Mouse (Mus musculus): ENCODE results near the gene Klc2. TPM values are rescaled to one million over a fixed set of nuclear protein-coding genes. Genes with fewer than 3 reads are reported as not detected.
"Not testable (repeated sequence)": the region's sequence is repeated elsewhere in the genome, so short reads cannot be mapped to it uniquely, and the experiment has no call there.

Gene Klc2
- polyA plus RNA-seq, 1 experiment, result 0.52 TPM

DNA sequence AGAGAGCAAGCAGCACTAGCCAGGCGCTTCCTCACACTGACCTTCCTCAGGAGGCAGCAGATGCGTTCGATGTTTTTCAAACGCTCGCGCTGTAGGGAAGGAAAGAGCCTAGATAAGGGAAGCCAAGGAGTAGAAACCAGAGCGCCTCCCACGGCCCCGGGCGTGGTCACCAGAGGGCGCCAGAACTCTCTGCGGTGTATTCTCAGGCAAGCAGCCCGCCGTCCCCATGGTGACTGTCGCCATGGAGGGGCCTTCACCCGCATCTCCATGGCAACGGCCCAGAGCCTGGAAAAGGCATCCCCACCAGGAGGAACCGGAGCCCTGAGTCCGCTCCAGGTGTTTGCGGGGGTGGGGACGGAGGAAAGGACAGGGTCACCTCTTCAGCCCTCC lies 24.1 kb downstream of the Klc2 start:
- Histone ChIP-seq H3K36me3 (ENCODE audit: control insufficient read depth) (peaks cover 41% of the 10 kb centered on the region), H3K27me3 (ENCODE audit: control insufficient read depth) (peaks cover 35% of the 10 kb centered on the region), H3K4me1 (ENCODE audit: control insufficient read depth) (peaks cover 47% of the 10 kb centered on the region), H3K9me3 (ENCODE audit: control insufficient read depth, low read length) (no peaks in the 10 kb centered on the region), H3K4me3 (replicated peaks) (no peak overlapping the region)
- TF ChIP-seq GATA1 (IDR thresholded peaks at IDR 0.05; ENCODE audit: low read length) (no peak; the same call in 1 of the 2 replicates), TAL1 (IDR thresholded peaks at IDR 0.05; ENCODE audit: low read length) (no peak)

DNA sequence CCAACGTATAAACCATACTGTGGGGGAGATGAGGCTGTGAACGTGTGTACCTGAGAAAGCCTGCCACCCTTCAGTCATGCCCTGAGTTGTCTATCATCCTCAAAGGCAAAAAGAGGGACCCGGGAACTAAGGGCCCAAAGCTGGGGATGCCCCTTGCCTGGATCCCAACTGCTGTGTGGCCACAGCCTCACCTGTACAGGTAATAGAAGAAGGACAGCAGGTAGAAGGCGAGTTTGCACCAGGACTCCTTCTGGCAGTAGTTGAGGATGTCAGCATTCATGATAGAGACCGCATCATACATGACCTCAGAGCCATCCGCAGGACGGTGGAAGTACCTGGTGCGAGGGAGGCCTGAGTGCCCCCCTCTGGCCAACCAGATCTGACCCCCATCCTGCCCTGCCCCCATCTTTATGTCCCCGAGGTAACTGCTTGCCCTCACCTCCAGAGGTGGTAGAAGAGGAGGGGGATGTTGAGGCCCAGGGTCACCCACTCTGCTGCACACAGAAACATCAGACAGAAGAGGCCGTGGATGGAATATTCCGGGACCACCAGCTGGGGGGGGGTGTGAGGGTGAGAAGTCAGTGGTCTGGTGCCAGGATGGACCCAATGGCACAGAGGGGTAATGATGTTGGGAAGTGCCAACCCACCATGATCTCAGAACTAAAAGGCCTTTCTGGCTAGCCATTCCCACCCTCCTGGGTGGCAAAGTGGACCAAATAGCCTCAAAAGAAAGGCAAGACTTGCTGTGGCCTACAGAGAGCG lies 24.7 kb downstream of the Klc2 start:
- Histone ChIP-seq H3K36me3 (ENCODE audit: control insufficient read depth) (peaks cover 39% of the 10 kb centered on the region), H3K9me3 (ENCODE audit: control insufficient read depth, low read length) (no peaks in the 10 kb centered on the region), H3K4me1 (ENCODE audit: control insufficient read depth) (peaks cover 49% of the 10 kb centered on the region), H3K4me3 (replicated peaks) (no peak overlapping the region), H3K27me3 (ENCODE audit: control insufficient read depth) (peaks cover 35% of the 10 kb centered on the region)
- TF ChIP-seq TAL1 (IDR thresholded peaks at IDR 0.05; ENCODE audit: low read length), result no peak
- TF ChIP-seq GATA1 (IDR thresholded peaks at IDR 0.05; ENCODE audit: low read length), result no peak

DNA sequence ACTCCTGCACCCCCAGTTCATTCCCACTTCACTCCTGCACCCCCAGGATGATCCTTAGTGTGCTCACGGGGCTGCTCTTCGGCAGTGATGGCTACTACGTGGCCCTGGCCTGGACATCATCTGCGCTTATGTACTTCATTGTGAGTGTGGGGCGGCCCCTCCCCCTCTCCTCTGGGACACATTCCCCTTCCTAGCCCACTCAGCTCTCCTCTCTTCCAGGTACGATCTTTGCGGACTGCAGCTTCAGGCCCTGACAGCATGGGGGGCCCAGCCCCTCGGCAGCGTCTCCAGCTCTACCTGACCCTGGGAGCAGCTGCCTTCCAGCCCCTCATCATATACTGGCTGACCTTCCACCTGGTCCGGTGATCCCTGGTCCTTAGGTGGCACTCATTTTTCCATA lies 26.3 kb downstream of the Klc2 start:
- Histone ChIP-seq H3K27me3 (ENCODE audit: control insufficient read depth) (peaks cover 33% of the 10 kb centered on the region), H3K4me1 (ENCODE audit: control insufficient read depth) (peaks cover 49% of the 10 kb centered on the region), H3K9me3 (ENCODE audit: control insufficient read depth, low read length) (no peaks in the 10 kb centered on the region), H3K36me3 (ENCODE audit: control insufficient read depth) (peaks cover 39% of the 10 kb centered on the region), H3K4me3 (replicated peaks) (no peak overlapping the region)
- TF ChIP-seq TAL1 (IDR thresholded peaks at IDR 0.05; ENCODE audit: low read length) (no peak), GATA1 (IDR thresholded peaks at IDR 0.05; ENCODE audit: low read length) (no peak)

DNA sequence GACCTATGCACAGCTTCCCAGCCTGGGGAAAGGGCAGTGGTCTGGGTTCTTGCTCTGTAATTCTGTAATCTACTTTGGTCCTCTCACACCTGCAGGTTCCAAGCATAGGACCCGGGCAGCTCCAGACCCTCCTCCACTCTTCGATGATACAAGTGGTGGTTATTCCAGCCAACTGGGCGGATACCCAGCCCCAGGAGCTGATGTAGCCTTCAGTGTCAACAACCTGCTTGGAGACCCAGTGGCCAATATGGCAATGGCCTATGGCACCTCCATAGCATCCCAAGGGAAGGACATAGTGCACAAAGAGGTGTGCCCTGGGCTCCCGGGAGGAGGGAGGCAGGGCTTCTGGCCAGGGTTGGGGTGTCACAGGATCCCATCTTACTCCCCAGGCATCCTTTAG lies 29.0 kb downstream of the Klc2 start:
- H3K4me1 ChIP-seq (ENCODE audit: control insufficient read depth), result peaks cover 51% of the 10 kb centered on the region
- peaks cover 4% of the 10 kb centered on the region; the same call in 1 of the 2 replicates for H3K9me3 ChIP-seq (ENCODE audit: control insufficient read depth, low read length)
- H3K4me3 ChIP-seq (replicated peaks), result peak overlapping the region; percentile 76
- H3K27me3 ChIP-seq (ENCODE audit: control insufficient read depth), result peaks cover 33% of the 10 kb centered on the region
- TF ChIP-seq GATA1 (IDR thresholded peaks at IDR 0.05; ENCODE audit: low read length), result no peak
- H3K36me3 ChIP-seq (ENCODE audit: control insufficient read depth), result peaks cover 39% of the 10 kb centered on the region

DNA sequence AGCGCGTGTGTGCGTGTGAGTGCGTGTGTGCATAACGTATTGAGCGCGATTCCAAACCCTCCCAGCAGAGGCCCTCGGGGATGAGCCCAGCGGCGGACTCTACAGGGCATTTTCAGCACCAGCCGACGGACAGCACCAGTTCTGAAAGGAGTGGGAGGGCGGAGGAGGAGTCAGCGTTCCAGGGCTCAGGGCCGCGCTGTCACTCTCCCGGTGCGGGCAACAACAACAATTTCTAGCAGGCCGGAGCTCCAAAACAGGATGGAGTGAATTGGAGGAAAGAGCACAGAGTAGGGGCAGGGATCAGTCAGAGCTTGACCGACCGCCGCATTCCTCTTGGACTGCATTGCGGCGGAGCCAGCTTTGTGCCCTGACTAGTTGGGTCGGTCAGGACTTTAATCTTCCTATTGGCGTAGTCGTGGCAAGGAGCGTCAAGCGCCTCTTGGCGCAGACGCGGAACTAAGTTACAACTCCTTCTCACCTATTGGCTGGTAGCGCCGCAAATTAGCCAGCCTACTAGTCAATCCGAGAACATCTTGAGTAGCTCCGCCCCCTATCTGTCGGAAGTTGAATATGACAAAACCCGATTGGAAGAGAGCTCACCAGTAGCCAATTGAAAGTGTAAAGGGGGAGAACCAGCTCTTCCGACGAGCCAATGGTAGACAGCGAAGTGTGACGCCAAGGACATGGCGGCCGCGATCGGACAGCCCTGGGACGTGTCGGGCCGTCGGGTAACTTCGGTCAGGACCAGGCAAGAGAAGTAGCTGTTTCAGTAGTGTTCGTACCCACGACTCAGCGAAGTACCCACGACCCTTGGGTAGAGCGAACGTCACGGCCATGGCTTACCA lies 30.3 kb downstream of the Klc2 start, which contains the start of gene Yif1a:
Gene Yif1a, plus strand, starts transcription at position 655 of the 845 bp plus-strand sequence.
- Histone ChIP-seq H3K9me3 (ENCODE audit: control insufficient read depth, low read length) (peaks cover 4% of the 10 kb centered on the region; the same call in 1 of the 2 replicates), H3K36me3 (ENCODE audit: control insufficient read depth) (peaks cover 34% of the 10 kb centered on the region), H3K4me1 (ENCODE audit: control insufficient read depth) (peaks cover 42% of the 10 kb centered on the region), H3K4me3 (replicated peaks) (peak within 1 kb of the TSS; percentile 76), H3K27me3 (ENCODE audit: control insufficient read depth) (peaks cover 44% of the 10 kb centered on the region)
- TF ChIP-seq TAL1 (IDR thresholded peaks at IDR 0.05; ENCODE audit: low read length) (no peak), GATA1 (IDR thresholded peaks at IDR 0.05; ENCODE audit: low read length) (no peak)

DNA sequence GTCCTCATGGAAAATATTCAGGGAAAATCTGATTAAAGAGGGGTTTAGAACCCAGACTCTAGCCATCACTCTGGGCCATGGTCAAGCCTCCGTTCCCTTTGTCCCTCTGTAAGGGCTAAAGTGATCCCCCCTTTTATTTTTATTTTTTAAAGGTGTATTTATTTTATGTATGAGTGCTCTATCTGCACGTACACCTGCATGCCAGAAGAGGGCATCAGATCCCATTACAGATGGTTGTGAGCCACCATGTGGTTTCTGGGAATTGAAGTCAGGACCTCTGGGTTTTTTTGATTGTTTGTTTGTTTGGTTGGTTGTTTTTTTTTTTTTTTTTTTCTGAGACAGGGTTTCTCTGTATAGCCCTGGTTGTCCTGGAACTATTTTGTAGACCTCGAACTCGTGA lies 31.8 kb downstream of the Klc2 start:
- not testable (repeated sequence) for H3K9me3 ChIP-seq (ENCODE audit: control insufficient read depth, low read length); H3K4me3 ChIP-seq (replicated peaks)
- Histone ChIP-seq H3K36me3 (ENCODE audit: control insufficient read depth) (peaks cover 19% of the 10 kb centered on the region), H3K27me3 (ENCODE audit: control insufficient read depth) (peaks cover 60% of the 10 kb centered on the region), H3K4me1 (ENCODE audit: control insufficient read depth) (peaks cover 42% of the 10 kb centered on the region)

DNA sequence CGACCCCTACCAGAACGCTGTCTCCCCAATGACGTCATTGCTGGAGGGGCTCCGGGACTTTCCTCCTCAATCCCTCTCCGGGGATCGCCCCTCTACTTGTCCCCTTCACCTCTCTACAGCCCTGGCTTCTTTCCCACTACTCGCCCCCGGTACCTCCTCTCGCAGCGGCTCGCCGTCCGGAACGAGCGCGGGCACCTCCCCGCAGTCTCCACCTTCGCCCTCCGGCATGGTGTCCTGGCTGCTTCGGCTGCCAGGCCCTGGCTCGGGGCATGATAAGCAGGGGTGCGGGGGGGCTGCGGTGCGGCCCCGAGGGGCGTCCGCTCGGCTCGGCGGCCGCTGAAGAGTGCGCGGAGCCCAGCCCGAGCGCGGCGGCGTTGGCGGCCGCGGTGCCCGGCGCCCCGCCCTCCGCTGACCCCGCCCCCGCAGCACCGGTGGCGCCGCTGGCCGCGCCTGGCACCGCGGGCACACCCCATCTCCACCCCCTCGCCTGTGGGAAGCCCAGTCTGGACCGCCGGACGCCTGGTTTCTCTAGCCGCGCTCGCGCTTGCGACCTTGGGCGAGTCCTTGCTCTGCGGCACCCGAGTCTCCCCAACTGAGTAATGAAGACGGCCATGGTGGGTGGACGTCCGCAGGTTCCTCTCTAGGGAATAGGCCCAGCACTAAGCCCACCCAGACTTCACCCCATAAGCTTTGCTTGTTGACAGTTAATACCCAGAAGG lies 33.1 kb downstream of the Klc2 start, which contains the start of gene Tmem151a:
Gene Tmem151a, minus strand, starts transcription at position 387 of the 719 bp plus-strand sequence.
- peaks cover 72% of the 10 kb centered on the region for H3K27me3 ChIP-seq (ENCODE audit: control insufficient read depth)
- peaks cover 4% of the 10 kb centered on the region; the same call in 1 of the 2 replicates for H3K9me3 ChIP-seq (ENCODE audit: control insufficient read depth, low read length)
- H3K4me3 ChIP-seq (replicated peaks), result peak within 1 kb of the TSS; percentile 56
- TF ChIP-seq TAL1 (IDR thresholded peaks at IDR 0.05; ENCODE audit: low read length), result no peak
- TF ChIP-seq GATA1 (IDR thresholded peaks at IDR 0.05; ENCODE audit: low read length), result no peak
- H3K4me1 ChIP-seq (ENCODE audit: control insufficient read depth), result peaks cover 42% of the 10 kb centered on the region
- H3K36me3 ChIP-seq (ENCODE audit: control insufficient read depth), result peaks cover 6% of the 10 kb centered on the region

DNA sequence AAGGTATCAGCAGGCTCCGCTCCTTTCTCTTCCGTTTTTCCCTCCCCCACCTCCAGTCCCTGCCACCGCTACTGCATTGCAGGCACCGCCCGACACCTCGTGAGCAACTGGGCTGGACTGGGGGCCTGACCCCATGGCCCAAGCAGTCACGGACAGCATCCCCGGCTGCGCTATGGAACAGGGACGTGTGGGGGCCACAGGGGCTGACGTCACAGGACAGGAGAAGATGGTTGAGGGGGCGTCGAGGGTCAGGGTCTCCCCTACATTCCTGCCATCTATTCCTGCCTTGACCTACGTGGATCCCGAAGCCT lies 33.6 kb downstream of the Klc2 start:
- Histone ChIP-seq H3K9me3 (ENCODE audit: control insufficient read depth, low read length) (peaks cover 4% of the 10 kb centered on the region; the same call in 1 of the 2 replicates), H3K36me3 (ENCODE audit: control insufficient read depth) (peaks cover 4% of the 10 kb centered on the region), H3K27me3 (ENCODE audit: control insufficient read depth) (peaks cover 78% of the 10 kb centered on the region), H3K4me3 (replicated peaks) (peak overlapping the region; percentile 56), H3K4me1 (ENCODE audit: control insufficient read depth) (peaks cover 41% of the 10 kb centered on the region)
- TF ChIP-seq GATA1 (IDR thresholded peaks at IDR 0.05; ENCODE audit: low read length) (no peak), TAL1 (IDR thresholded peaks at IDR 0.05; ENCODE audit: low read length) (no peak)
